Mouse (Mus musculus) limb, embryonic 14.5 days (tissue): ENCODE data around the gene Psmd13. TPM values are rescaled to one million over a fixed set of nuclear protein-coding genes. Genes with fewer than 3 reads are reported as not detected.

Source experiments
- ATAC-seq: fragments of 200-750 bp; cut with Nextera tagmentation; 2 replicates; pipeline ENCODE4 v1.8.0; 2017; ENCODE audit warnings: low read depth, moderate number of reproducible peaks, moderate TSS enrichment; ENCODE audit not compliant: low FRiP score
- DNase-seq: peaks from one replicate; pipeline ENCODE4 v3.0.0-alpha.2; 2015; ENCODE audit warnings: low spot score
- H3K27ac ChIP-seq: fragments of 300-500 bp; sonication (generic); replicated peaks from 2 replicates; pipeline ENCODE4 v1.5.1; 2014; ENCODE audit warnings: low read depth, mild to moderate bottlenecking, low read length, moderate library complexity, mixed read lengths
- H3K27me3 ChIP-seq: fragments of 300-500 bp; sonication (generic); 2 replicates; pipeline ENCODE4 v1.6.1; 2014; ENCODE audit warnings: low read length, mixed read lengths; ENCODE audit not compliant: control insufficient read depth, insufficient read depth
- H3K36me3 ChIP-seq: fragments of 300-500 bp; sonication (generic); 2 replicates; pipeline ENCODE4 v1.6.1; 2014; ENCODE audit warnings: mild to moderate bottlenecking, low read length, moderate library complexity, mixed read lengths; ENCODE audit not compliant: control insufficient read depth, insufficient read depth
- H3K4me1 ChIP-seq: fragments of 300-500 bp; sonication (generic); 2 replicates; pipeline ENCODE4 v1.6.1; 2014; ENCODE audit warnings: antibody characterized with exemption, low read length, mixed read lengths; ENCODE audit not compliant: control insufficient read depth, insufficient read depth
- H3K4me2 ChIP-seq: fragments of 300-500 bp; sonication (generic); replicated peaks from 2 replicates; pipeline ENCODE4 v1.6.1; 2014; ENCODE audit warnings: low read depth, mild to moderate bottlenecking, low read length, moderate library complexity; ENCODE audit not compliant: severe bottlenecking
- H3K4me3 ChIP-seq: fragments of 300-500 bp; sonication (generic); replicated peaks from 2 replicates; pipeline ENCODE4 v1.5.1; 2014; ENCODE audit warnings: low read length
- H3K9ac ChIP-seq: fragments of 300-500 bp; sonication (generic); 2 replicates; pipeline ENCODE4 v1.6.1; 2014; ENCODE audit warnings: mild to moderate bottlenecking, low read depth, low read length, moderate library complexity; ENCODE audit not compliant: severe bottlenecking
- H3K9me3 ChIP-seq: fragments of 300-500 bp; sonication (generic); 2 replicates; pipeline ENCODE4 v1.6.1; 2016; ENCODE audit warnings: low read length; ENCODE audit not compliant: control insufficient read depth
- POLR2A ChIP-seq: fragments of 200-500 bp; IDR thresholded peaks from 2 replicates; pipeline ENCODE4 v1.8.0; 2012; ENCODE audit warnings: inconsistent platforms, mild to moderate bottlenecking, moderate library complexity, borderline replicate concordance; ENCODE audit not compliant: insufficient read depth, insufficient read length; ENCODE audit errors: extremely low read depth
- WGBS: fragments of 180-500 bp; shearing (Covaris S2); extraction: QIAGEN DNeasy Blood & Tissue Kit; methylation state at CpG from one replicate; pipeline ENCODE4 v1.1.7; 2014; 5-methylcytosine and 5-hydroxymethylcytosine counted together
- polyA plus RNA-seq, 2 experiments: library from polyadenylated mRNA; depleted of rRNA in 1 of 2; stranded (reverse) in 1 of 2; unstranded in 1 of 2; fragments of >200 nt; fragmentation: Nextera tagmentation in 1 of 2; extraction: Ambion mirVana in 1 of 2; gene quantifications; 2 replicates each; pipeline versions ENCODE4 v1.2.1 to v1.2.3; 2012 to 2014

Gene Psmd13
- polyA plus RNA-seq, 2 experiments: 113 to 133 TPM

DNA sequence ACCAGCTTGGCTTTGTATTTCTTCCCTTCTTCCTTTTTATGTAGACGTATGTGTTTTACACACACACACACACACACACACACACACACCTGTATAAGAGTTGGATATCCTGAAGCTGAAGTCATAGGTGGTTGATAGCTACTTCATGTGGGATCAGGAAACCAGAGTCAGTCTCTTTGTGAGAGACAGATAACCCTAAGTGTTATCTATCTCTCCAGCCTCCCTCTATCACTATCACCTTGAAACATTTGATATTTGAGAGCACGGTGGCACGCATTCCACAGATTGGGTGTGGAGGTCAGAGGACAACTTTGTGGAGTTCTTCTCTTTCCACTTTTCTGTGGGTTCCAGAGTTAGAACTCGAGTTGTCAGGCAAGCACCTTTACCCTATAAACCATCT lies 38.1 kb downstream of the Psmd13 start:
- no peak overlapping the region for H3K4me2 ChIP-seq
- WGBS: 79% methylated on average over 4 of the region's 4 CpGs
- H3K4me1 ChIP-seq: peaks cover 7% of the 10 kb centered on the region; the same call in 1 of the 2 replicates
- DNase-seq (no peak), ATAC-seq (no peak)
- no peak for TF ChIP-seq POLR2A
- H3K9ac ChIP-seq: no peak overlapping the region
- no peaks in the 10 kb centered on the region for H3K9me3 ChIP-seq
- H3K36me3 ChIP-seq: no peaks in the 10 kb centered on the region
- H3K4me3 ChIP-seq: no peak overlapping the region
- no peak overlapping the region for H3K27ac ChIP-seq
- H3K27me3 ChIP-seq: peaks cover 45% of the 10 kb centered on the region

DNA sequence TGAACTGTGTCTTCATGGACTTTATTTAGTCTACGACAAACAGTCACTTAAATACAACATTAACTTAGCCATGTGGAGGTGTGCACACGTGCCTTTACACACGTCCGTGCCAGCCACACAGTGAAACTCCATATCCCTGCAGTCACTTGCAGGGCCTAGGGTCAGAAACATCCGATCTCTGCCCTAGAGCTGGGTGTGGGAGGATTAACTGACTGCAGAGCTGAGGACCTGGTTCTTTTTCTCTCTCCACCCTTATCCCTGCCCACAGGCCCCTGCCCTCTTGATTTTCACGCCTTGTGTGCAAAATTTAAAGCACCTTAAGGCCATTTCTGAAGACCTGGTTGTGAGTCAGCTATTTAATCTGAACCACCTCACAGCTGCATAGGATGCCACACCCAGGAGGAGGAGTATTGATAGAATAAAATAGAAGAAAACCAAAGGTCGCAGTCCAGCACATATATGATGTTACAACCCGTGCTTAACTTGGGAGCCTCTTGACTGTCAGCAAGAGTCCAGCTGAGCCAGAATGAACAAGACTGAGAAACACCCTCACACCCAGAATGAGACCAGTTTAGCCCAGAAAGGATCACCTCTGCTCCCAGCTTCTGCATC lies 38.8 kb downstream of the Psmd13 start, which contains the start of gene Nlrp6:
Gene Nlrp6 (plus strand): TSS at position 485 of the 612 bp plus-strand sequence.
- Histone ChIP-seq H3K27ac (no peak within 1 kb of the TSS), H3K27me3 (peaks cover 45% of the 10 kb centered on the region), H3K4me1 (peaks cover 7% of the 10 kb centered on the region; the same call in 1 of the 2 replicates), H3K9ac (no peak within 1 kb of the TSS), H3K36me3 (no peaks in the 10 kb centered on the region), H3K4me2 (no peak within 1 kb of the TSS), H3K4me3 (no peak within 1 kb of the TSS), H3K9me3 (no peaks in the 10 kb centered on the region)
- DNase-seq (no peak), ATAC-seq (no peak)
- no peak for TF ChIP-seq POLR2A
- WGBS: 69% methylated on average over 8 of the region's 8 CpGs

DNA sequence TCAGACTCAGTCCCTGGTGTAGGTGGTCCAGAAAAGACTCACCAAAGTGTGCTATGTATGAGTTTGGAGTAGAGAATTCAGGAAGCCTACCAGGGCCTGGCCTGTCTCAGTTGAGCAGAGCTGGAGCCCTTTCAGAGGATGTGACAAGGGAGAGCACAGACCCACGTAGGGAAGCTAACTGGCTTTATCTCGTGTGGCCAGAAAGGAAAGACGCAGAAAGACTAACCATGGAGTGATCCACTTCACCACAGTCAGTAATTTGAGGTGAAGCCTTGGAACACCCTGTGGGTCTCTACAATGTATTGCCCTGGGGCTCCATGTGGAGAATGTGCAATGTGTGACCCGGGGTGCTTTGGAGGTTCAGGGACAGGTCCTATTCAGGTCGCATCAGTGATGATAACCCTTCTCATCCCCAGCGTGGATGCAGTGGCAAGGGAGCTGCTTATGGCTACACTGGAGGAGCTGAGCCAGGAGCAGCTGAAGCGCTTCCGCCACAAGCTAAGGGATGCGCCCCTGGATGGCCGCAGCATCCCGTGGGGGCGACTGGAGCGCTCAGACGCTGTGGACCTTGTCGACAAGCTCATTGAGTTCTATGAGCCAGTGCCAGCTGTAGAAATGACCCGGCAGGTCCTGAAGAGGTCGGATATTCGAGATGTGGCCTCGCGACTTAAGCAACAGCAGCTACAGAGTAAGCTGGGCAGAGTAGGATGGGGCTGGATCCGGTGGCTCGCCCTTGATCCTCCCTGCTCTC lies 39.6 kb downstream of the Psmd13 start:
- TF ChIP-seq POLR2A: no peak
- H3K27ac ChIP-seq: no peak overlapping the region
- H3K4me1 ChIP-seq: peaks cover 7% of the 10 kb centered on the region; the same call in 1 of the 2 replicates
- DNase-seq (no peak), ATAC-seq (no peak)
- H3K36me3 ChIP-seq: no peaks in the 10 kb centered on the region
- no peak overlapping the region for H3K4me3 ChIP-seq
- WGBS: 28% methylated on average over 22 of the region's 22 CpGs
- H3K9me3 ChIP-seq: no peaks in the 10 kb centered on the region
- no peak overlapping the region for H3K9ac ChIP-seq
- no peak overlapping the region for H3K4me2 ChIP-seq
- peaks cover 45% of the 10 kb centered on the region for H3K27me3 ChIP-seq

DNA sequence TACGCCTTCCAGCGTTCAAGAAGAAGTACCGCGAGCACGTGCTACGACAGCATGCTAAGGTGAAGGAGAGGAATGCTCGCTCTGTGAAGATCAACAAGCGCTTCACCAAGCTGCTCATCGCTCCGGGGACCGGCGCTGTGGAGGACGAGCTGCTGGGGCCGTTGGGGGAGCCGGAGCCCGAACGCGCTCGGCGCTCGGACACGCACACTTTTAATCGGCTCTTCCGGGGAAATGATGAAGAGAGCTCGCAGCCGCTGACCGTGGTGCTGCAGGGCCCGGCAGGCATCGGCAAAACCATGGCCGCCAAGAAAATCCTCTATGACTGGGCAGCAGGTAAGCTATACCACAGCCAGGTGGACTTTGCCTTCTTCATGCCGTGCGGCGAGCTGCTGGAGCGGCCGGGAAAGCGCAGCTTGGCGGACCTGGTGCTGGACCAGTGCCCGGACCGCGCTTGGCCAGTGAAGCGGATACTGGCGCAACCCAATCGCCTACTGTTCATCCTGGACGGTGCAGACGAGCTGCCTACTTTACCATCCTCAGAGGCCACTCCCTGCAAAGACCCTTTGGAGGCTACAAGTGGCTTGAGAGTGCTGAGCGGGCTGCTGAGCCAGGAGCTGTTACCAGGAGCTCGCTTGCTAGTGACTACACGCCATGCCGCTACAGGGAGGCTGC lies 40.8 kb downstream of the Psmd13 start:
- no peak for TF ChIP-seq POLR2A
- peak overlapping the region; percentile 31; the same call in 1 of the 2 replicates for H3K9ac ChIP-seq

DNA sequence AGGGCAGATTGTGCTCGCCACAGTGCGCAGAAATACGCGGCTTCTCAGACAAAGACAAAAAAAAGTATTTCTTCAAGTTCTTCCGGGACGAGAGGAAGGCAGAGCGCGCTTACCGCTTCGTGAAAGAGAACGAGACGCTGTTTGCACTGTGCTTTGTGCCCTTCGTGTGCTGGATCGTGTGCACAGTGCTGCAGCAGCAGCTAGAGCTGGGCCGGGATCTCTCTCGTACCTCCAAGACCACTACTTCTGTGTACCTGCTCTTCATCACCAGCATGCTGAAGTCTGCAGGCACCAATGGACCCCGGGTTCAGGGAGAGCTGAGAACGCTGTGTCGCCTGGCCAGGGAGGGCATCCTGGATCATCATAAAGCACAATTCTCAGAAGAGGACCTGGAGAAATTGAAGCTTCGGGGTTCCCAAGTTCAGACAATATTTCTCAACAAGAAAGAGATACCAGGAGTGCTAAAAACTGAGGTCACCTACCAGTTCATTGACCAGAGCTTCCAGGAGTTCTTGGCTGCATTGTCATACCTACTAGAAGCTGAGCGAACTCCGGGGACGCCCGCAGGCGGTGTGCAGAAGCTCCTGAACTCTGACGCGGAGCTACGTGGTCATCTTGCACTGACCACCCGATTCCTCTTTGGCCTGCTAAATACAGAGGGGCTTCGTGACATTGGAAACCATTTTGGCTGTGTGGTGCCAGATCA lies 41.5 kb downstream of the Psmd13 start:
- no peak for TF ChIP-seq POLR2A
- 22% methylated on average over 30 of the region's 30 CpGs for WGBS
- no peaks in the 10 kb centered on the region for H3K9me3 ChIP-seq
- H3K4me3 ChIP-seq: peak overlapping the region; percentile 36
- DNase-seq (no peak), ATAC-seq (no peak)
- H3K27me3 ChIP-seq: peaks cover 45% of the 10 kb centered on the region
- H3K36me3 ChIP-seq: no peaks in the 10 kb centered on the region
- peaks cover 7% of the 10 kb centered on the region; the same call in 1 of the 2 replicates for H3K4me1 ChIP-seq
- peak overlapping the region; percentile 57 for H3K4me2 ChIP-seq
- no peak overlapping the region for H3K9ac ChIP-seq
- H3K27ac ChIP-seq: no peak overlapping the region

More for the DNA sequence above, 40.8 kb downstream of the Psmd13 start:
- Histone ChIP-seq H3K4me2 (peak overlapping the region; percentile 57), H3K4me1 (peaks cover 7% of the 10 kb centered on the region; the same call in 1 of the 2 replicates), H3K36me3 (no peaks in the 10 kb centered on the region), H3K27ac (no peak overlapping the region), H3K9me3 (no peaks in the 10 kb centered on the region), H3K4me3 (peak overlapping the region; percentile 36), H3K27me3 (peaks cover 45% of the 10 kb centered on the region)
- ATAC-seq: no peak
- no peak for DNase-seq
- 1% methylated on average over 49 of the region's 49 CpGs for WGBS
